Mouse (Mus musculus) T-helper 1 cell (primary cell): ENCODE measurements around the gene Dpf3.

ENCODE experiments used
- in situ Hi-C: fragments of 300-600 bp; cut with MboI, MseI; formaldehyde crosslinking; loops from one replicate; pipeline ENCODE4 v1.15.1; 2025; ENCODE audit warnings: high pct_unique_total_duplicates

Gene Dpf3

DNA sequence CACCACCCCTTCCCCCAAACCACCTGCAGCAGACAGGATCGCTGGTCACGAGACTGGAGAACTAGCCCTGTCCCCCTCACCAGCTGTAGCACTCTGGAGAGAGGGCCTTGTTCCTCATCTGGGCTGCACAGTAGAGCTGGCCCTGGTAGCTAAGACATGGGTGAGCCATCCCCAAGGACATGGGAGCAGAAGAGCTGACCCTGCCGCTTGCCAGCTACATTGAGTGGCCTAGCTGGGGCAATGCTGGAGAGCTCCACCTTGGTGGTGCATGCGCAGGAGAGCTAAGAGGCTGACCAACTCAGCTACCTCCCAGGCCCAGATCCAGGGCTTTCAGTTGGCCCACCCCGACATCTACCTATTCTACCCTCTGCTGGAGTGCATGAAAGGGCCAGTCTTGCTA, 67.2 kb downstream of the Dpf3 start:
- in situ Hi-C loops = no loop called here

DNA sequence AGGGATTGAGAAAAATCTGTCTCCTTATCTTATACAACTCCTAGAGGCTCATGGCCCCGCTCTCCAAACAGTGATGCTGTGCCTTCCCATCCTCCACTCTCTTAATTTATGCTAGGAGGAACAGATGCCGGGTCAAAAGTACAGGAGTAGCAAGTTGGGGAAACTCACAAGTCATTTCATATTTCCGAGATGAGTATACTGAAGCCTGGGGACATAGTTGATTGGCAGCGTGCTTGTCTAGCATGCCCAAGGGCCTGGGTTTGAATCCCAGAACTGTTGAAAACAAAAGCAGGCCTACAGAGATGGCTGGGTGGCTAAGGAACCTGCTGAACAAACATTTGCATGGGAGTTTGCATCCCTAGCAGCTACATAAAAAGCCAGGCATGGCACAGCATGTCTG, 72.3 kb downstream of the Dpf3 start:
- in situ Hi-C loops = no loop called here

DNA sequence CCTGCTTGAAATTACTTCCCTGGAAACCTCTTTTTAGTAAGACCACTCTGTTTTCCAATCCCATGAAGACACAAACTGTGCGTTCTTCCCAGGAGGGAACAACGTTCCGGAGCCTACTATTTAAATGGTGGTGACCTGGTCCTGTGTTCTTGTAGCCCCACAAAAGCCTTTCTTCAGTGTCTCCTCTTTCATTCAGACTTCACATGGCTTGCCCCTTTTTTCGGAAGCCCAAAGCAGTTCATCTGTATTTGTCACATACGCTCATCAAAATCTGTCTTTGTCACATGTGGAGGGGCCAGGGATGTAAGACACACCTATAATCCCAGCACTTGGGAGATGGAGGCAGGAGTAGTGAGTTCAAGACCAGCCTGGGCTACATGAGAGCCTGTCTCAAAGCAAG, 73.8 kb downstream of the Dpf3 start:
- in situ Hi-C loops = no loop called here

GRCm38 (mm10) chr12:83411721-83412521, 75.6 kb downstream of the Dpf3 start:
- in situ Hi-C loops = no loop called here

GRCm38 (mm10) chr12:83411032-83411431, 76.5 kb downstream of the Dpf3 start:
- in situ Hi-C loops = no loop called here

DNA sequence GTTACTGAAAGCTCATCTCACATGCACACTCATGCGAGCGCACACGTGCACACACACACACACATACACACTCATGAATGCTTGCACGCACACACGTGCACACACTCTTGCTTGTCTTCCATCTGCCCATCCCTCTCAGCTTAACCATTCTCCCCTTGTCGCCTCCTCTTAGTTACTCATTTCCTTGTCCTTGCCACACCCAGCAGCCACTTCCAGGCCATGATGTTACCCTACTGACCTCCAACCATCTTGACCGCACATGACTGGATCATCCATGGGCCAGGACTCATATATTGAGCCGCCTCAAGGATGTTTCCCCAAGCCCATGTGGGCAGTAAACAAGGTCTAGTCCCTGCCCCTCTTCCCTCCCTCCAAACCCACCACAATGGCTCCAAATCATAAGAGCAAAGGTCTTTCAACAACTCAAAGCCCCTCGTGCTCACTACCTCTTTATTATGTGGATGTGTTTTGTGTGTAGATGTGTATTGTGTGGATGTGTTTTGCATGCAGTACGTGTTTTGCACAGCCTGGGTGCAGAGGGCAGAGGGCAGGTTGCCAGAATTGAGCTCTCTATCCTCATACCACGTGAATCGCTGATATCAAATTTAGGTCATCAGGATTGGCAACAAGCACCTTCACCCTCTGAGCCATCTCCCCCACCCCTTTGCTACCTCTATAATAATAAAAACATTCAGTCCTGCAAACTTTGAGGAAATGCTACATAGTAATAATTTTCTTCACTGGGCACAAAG, 82.0 kb downstream of the Dpf3 start:
- in situ Hi-C loops = no loop called here

DNA sequence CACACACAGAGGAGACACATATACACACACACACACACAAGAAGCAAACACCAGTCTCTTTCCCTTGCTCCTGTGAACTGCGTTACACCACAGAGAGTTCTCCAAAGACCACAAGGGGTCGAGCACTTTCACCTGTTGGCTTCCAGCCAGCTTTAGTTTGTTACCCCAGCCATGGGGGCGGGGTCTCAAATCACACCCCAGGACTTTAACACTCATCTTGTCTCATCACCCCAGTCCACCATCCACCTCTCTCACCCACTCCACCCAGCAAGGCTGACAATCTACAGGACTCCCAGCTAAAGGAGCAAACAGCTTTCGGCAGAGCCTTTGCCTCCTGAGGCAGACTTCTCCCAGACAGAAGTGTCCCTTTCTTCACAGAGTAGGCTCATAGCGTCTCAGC, 85.2 kb downstream of the Dpf3 start:
- in situ Hi-C loops = no loop called here

DNA sequence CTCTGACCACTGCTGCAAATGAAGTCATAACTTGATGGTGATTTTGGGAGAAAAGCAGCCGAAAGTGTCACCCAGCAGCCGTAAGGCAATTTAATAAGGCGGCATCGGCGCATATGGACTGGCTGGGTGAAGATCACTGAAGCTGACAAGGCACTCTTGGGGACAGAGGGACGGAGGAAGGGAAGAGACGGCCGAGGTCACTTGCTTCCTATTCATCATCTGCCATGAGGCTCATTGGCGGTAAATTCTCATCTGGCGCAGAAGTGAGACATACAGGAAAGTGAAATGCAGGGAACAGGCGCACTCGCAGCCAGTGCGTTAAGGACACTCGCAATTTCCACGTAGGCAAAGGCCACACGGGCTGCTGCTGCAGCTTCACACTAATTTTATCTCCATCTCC, 95.5 kb downstream of the Dpf3 start:
- in situ Hi-C loops = no loop called here

DNA sequence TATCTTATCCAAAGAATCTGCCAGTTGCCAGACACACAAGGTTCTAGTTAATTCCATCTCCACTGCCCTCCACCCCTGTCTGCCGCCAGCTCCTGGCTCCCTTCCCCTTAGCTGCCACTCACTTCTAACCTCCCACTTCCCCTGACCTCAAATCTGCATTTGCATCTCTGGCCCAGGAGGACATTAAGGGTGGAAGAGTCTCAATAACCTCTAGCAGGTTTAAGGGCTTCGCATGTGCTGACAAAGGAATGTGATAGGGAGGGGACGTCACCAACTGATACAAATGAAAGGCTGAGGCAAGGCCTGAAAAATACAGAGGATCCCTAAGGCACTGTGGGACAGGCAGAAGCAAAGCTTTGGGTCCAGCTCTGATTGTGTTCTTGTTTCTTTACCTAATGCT, 100.0 kb downstream of the Dpf3 start:
- in situ Hi-C loops = no loop called here

- in situ Hi-C loops = no loop called here
These were observed 106.4 kb downstream of the Dpf3 start for GRCm38 (mm10) chr12:83381072-83381471.

GRCm38 (mm10) chr12:83380016-83380415, 107.5 kb downstream of the Dpf3 start:
- in situ Hi-C loops = no loop called here

DNA sequence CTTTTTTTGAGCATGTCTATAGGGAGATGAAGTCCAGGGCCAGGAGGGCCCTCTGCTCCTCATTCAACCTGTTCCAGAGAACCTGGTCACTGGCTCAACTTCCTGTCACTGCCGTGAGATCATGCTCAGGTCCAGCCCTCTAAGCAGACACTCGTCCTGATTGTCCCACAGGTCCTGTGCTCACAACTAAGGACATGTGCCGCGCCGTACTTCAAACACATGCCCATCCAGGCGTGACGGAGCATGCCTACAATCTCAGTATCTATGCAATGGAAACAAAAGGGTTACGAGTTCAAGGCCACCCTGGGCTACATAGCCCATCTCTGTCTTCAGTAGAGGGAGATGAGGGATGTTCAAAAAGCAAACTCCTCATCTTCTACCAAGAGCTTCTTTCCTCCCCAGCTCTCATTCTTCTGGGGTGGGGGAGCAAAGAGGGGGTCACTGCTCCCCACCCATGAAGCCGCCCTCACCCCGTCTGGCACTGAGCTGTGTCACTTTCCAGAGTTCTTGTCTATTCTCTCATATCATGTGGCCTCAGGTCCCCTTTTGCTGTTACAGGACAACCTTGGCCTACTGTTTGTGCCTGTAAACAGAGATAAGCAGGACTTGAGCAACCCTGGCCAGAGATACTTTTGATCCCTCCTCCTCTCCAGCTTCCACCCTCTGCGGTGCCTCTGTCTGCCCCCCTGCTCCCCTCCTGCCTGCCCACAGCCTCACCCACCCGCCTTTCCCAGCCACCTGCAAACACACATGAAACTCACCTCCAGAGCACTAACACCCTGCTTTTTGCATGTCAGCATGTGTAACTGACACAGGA, 112.3 kb downstream of the Dpf3 start:
- in situ Hi-C loops = no loop called here

DNA sequence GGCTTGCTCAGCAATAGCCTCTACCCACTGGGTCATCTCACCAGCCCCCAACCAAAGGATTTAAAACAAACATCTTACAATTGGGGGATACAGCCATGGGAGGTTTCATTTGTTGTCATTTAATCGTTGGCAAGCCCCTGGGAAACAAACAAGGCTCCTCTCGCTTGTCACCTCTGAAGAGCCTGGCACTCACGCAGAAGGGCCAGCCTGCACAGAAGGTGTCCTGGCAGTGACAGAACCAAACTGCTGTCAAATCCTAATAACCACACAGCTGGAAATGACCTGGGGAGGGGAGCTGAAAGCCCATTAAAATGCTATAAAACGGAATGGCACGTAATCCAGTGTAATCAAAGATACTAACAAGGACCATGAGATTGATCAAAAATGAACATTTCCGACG, 114.4 kb downstream of the Dpf3 start:
- in situ Hi-C loops = no loop called here

DNA sequence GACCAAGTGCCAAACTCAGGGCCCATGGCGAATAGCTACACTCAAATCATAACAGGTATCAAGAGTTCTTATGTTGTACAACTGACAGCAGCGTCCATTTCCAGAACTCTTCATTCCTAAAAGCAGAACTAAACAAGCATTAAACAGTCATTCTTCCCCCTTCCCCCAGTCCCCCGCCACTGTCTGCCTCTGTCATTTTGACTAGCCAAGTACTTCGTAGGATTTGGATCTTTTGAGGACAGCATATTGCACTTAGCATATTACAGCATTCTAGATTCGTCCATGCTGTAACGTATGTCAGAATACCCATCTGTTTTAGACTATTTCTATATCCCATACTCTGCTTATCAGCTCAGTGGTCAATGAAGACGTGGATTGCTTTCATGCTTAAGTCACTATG, 115.2 kb downstream of the Dpf3 start:
- in situ Hi-C loops = no loop called here

DNA sequence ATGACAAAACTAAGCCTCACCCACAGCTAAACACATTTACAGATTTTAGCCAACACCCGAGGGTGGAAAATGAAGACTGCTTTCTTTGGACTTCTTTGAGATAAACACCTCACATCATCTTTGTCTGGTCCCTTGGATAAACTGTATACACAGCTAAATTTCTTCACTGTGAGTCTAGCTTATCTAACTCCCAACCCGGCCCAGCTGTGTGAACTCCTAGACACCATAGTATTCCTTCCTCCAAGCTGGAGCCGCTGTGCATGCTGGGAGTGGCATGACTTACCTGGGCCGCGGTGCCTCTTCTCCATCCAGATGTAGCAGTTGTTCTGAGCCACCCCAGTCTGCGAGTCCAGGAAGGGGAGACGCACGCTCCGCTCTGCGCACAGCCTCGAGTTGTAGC, 117.3 kb downstream of the Dpf3 start:
- in situ Hi-C loops = no loop called here

DNA sequence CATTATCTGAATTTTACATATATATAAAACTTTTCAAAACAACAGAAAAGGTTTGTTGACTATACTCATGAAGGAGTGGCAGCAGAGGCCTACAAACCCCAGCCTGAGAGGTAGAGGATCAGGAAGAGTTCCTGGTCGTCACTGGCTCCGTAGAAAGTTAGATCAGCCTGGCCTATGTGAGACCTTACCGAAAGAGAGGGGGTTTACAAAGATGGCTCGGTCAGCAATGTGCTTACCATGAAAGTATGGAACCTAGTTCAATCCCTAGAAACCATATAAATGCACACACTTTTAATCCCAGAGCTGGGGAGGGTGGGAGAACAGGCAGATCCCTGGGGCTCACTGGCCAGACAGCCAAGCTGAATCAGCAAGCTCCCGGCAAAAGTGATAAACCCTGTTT, 118.1 kb downstream of the Dpf3 start:
- in situ Hi-C loops = no loop called here

GRCm38 (mm10) chr12:83367486-83367885, 120.0 kb downstream of the Dpf3 start:
- in situ Hi-C loops = no loop called here

DNA sequence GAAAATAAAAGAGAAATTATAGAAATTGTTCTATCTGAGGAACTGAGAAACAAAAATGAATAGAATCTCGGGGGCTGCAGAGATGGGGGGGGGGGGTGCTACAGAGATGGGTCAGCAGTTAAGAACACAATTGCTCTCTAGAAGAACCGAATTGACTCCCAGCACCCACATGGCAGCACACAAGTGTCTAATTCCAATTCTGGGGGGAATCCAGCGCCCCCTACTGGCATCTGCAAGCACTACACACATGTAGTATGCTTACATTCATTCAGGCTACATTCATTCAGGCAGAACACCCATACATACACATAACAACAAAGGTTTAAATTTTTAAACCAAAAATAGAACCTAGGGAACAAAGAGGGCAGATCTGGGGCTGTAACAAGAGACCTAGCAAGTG, 122.7 kb downstream of the Dpf3 start:
- in situ Hi-C loops = no loop called here

DNA sequence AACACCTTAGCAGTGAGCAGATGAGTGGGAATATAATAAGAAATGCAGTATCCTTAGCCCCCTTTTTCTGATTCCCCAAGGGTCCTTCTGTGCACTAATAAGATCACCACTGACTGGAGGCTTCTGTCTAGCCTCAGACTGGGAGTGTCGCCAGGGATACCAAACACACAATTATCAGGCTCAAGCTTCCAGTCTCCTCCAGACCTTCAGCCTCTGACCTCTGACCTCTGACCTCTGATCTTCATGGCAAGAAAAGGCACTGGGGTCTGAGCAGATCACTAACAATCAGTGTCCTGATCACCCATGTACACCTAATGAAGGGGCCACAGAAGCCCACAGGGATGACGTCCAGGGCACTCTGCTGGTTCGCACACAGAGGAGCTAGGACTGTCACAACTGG, 125.7 kb downstream of the Dpf3 start:
- in situ Hi-C loops = no loop called here

DNA sequence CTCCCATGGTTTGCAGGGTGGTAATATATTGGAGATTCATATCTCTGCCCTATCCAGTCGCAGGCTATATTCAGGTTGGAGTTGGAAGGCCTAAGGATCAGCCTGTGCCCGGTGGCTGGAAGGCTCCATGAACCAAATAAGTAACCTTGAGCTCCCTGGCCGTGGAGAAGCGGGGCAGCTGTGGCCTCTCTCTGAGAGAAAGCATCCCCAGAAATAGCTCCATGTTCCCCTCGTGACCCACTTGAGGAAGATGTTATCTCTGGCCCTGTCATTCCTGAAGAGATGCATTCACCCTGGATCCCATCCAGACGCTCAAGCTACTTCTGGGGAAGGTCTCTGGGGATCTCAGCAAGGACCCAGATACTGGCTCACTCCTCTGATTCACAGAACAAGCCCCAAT, 134.9 kb downstream of the Dpf3 start:
- in situ Hi-C loops = no loop called here

GRCm38 (mm10) chr12:83349736-83350135, 137.8 kb downstream of the Dpf3 start:
- in situ Hi-C loops = no loop called here

DNA sequence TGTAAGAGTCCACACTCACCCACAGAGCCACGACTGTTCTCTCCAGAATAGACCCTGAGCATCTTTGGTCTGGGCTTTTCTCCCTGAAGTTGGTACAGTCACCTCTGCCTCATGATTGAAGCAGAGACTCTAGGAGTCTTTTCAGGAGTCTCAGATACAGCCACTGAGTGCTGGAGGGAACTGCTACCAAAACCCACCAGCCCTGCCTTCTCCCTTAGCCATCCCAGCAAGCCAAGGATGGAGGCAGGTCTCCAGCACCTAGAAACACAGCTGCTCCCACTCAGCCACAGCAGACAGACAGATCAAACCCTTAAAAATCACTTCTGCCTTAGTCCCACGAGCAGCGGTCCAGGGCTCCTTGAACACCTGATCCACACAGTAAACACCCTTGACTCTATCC, 139.3 kb downstream of the Dpf3 start:
- in situ Hi-C loops = no loop called here

GRCm38 (mm10) chr12:83342875-83343185, 144.7 kb downstream of the Dpf3 start:
- in situ Hi-C loops = no loop called here
